Mouse (Mus musculus) mature B cell (primary cell): ENCODE data around the gene Ccdc13.

Source experiments
- in situ Hi-C: fragments of 300-500 bp; cut with MboI; formaldehyde crosslinking; loops from 2 replicates; pipeline ENCODE4 v1.14.3; 2019

Gene Ccdc13

GRCm38 (mm10) chr9:121759091-121760081 lies 79.9 kb downstream of the Ccdc13 start, which contains the start of gene Zfp651:
Zfp651 (plus strand) TSS chr9:121759330.
- in situ Hi-C loops = no loop called here

GRCm38 (mm10) chr9:121757835-121758814 lies 81.1 kb downstream of the Ccdc13 start:
- in situ Hi-C loops = no loop called here

DNA sequence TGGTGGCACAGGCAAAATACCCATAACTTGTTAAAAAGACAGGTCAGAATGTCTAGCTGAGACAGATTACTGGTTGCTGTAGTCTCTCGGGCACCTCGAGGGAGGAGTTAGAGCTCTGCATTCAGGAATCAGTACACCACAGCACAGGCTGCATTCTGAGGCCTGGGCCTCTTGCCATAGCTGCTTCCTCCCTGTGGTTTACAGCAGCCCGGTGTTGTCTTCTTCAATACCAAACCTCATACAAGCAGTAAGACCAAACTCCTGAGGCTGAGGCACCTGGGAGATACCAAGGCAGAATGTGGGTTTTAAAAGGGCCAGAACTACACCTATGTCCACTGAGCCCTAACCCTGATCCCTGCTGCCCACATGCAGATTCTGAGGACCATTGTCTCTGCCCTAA lies 81.8 kb downstream of the Ccdc13 start:
- in situ Hi-C loops = no loop called here

- in situ Hi-C loops = no loop called here
Measured at GRCm38 (mm10) chr9:121756785-121757184, 82.5 kb downstream of the Ccdc13 start.

DNA sequence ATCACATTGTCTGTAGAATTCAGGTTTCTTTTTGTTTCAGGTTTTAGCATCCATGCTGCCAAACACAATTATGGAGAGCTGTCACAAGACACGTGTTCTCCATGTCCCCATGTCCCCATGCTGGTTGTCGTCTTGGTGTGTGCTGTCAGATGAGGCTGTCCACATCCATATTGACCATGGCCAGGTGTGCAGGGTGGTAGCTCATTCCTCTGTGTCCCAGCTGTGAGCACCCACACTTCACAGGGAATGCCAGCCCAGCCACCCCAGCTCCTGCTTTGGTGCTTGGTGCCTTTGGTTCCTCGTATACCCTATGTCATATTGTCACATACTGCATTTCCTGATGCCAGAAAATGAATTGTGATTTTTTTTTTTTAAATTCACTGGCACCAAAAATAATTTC lies 84.6 kb downstream of the Ccdc13 start:
- in situ Hi-C loops = no loop called here

- in situ Hi-C loops = no loop called here
Measured at GRCm38 (mm10) chr9:121752774-121753173, 86.5 kb downstream of the Ccdc13 start.
